Mouse (Mus musculus) midbrain, embryonic 13.5 days (tissue): ENCODE measurements around the gene H2-Oa. TPM values are rescaled to one million over a fixed set of nuclear protein-coding genes. Genes with fewer than 3 reads are reported as not detected.

Experiments
- ATAC-seq: fragments of 200-750 bp; cut with Nextera tagmentation; 2 replicates; pipeline ENCODE4 v1.8.0; 2017; ENCODE audit warnings: mild to moderate bottlenecking, moderate TSS enrichment, moderate library complexity
- H3K27ac ChIP-seq: fragments of 300-500 bp; sonication (generic); 2 replicates; pipeline ENCODE4 v1.5.1; 2015; ENCODE audit warnings: inconsistent platforms, mild to moderate bottlenecking, moderate library complexity
- H3K27me3 ChIP-seq: fragments of 300-500 bp; sonication (generic); 2 replicates; pipeline ENCODE4 v1.6.1; 2015; ENCODE audit warnings: mild to moderate bottlenecking, inconsistent platforms
- H3K36me3 ChIP-seq: fragments of 300-500 bp; sonication (generic); 2 replicates; pipeline ENCODE4 v1.6.1; 2015; ENCODE audit warnings: mild to moderate bottlenecking, inconsistent platforms
- H3K4me1 ChIP-seq: fragments of 300-500 bp; sonication (generic); replicated peaks from 2 replicates; pipeline ENCODE4 v1.6.1; 2015; ENCODE audit warnings: inconsistent platforms
- H3K4me2 ChIP-seq: fragments of 300-500 bp; sonication (generic); replicated peaks from 2 replicates; pipeline ENCODE4 v1.6.1; 2015; ENCODE audit warnings: moderate library complexity, mild to moderate bottlenecking, inconsistent platforms
- H3K4me3 ChIP-seq: fragments of 300-500 bp; sonication (generic); replicated peaks from 2 replicates; pipeline ENCODE4 v1.5.1; 2015; ENCODE audit warnings: mild to moderate bottlenecking, inconsistent platforms
- H3K9ac ChIP-seq: fragments of 300-500 bp; sonication (generic); replicated peaks from 2 replicates; pipeline ENCODE4 v1.6.1; 2015; ENCODE audit warnings: mild to moderate bottlenecking, inconsistent platforms
- H3K9me3 ChIP-seq: fragments of 300-500 bp; sonication (generic); 2 replicates; pipeline ENCODE4 v1.6.1; 2016; ENCODE audit warnings: mild to moderate bottlenecking, inconsistent platforms
- WGBS: fragments of 180-500 bp; shearing (Covaris S2); methylation state at CpG from one replicate; pipeline ENCODE4 v1.1.7; 2015; 5-methylcytosine and 5-hydroxymethylcytosine counted together
- polyA plus RNA-seq: library from polyadenylated mRNA; unstranded; fragments of >200 nt; fragmentation: Nextera tagmentation; extraction: Ambion mirVana; gene quantifications from 2 replicates; pipeline ENCODE4 v1.2.1, GENCODE M21; 2015

The H2-Oa gene
- polyA plus RNA-seq, 1 experiment from 2014 or later: not detected

GRCm38 (mm10) chr17:34124649-34125048, 32.5 kb downstream of the H2-Oa start:
- Histone ChIP-seq H3K36me3 (0 out of 2 replicates have a peak, but pooled peaks cover 3% of the 10 kb centered on the region), H3K9me3 (no peaks in the 10 kb centered on the region), H3K4me1 (peaks cover 40% of the 10 kb centered on the region), H3K4me3 (no peak overlapping the region), H3K27me3 (peaks cover 18% of the 10 kb centered on the region), H3K4me2 (no peak overlapping the region), H3K9ac (no peak overlapping the region), H3K27ac (no peak overlapping the region)
- ATAC-seq: no peak
- WGBS: 88% methylated on average over 6 of the region's 6 CpGs

- ATAC-seq: no peak
- no peak overlapping the region for H3K4me3 ChIP-seq
- H3K9ac ChIP-seq: no peak overlapping the region
- no peaks in the 10 kb centered on the region for H3K9me3 ChIP-seq
- WGBS: 62% methylated on average over 9 of the region's 9 CpGs
- no peak overlapping the region for H3K27ac ChIP-seq
- peaks cover 18% of the 10 kb centered on the region for H3K27me3 ChIP-seq
- H3K36me3 ChIP-seq: 0 out of 2 replicates have a peak, but pooled peaks cover 3% of the 10 kb centered on the region
- no peak overlapping the region for H3K4me2 ChIP-seq
- H3K4me1 ChIP-seq: peaks cover 40% of the 10 kb centered on the region
Measured at GRCm38 (mm10) chr17:34126826-34127420, 34.8 kb downstream of the H2-Oa start.

GRCm38 (mm10) chr17:34127475-34127874, 35.3 kb downstream of the H2-Oa start:
- no peak for ATAC-seq
- Histone ChIP-seq H3K9ac (no peak overlapping the region), H3K27me3 (peaks cover 18% of the 10 kb centered on the region), H3K4me1 (peaks cover 40% of the 10 kb centered on the region), H3K4me3 (no peak overlapping the region), H3K36me3 (0 out of 2 replicates have a peak, but pooled peaks cover 3% of the 10 kb centered on the region), H3K9me3 (no peaks in the 10 kb centered on the region), H3K4me2 (no peak overlapping the region), H3K27ac (no peak overlapping the region)
- 21% methylated on average over 6 of the region's 6 CpGs for WGBS

GRCm38 (mm10) chr17:34128264-34128937, 36.3 kb downstream of the H2-Oa start:
- peaks cover 37% of the 10 kb centered on the region for H3K4me1 ChIP-seq
- no peak overlapping the region for H3K4me3 ChIP-seq
- peak overlapping the region; percentile 44; the same call in 1 of the 2 replicates for H3K9ac ChIP-seq
- H3K27ac ChIP-seq: no peak overlapping the region
- whole genome bisulfite sequencing: 20% methylated on average over 13 of the region's 13 CpGs
- peaks cover 18% of the 10 kb centered on the region for H3K27me3 ChIP-seq
- ATAC-seq: no peak
- no peaks in the 10 kb centered on the region for H3K9me3 ChIP-seq
- 0 out of 2 replicates have a peak, but pooled peaks cover 3% of the 10 kb centered on the region for H3K36me3 ChIP-seq
- peak overlapping the region; percentile 19; the same call in 1 of the 2 replicates for H3K4me2 ChIP-seq

- Histone ChIP-seq H3K27me3 (peaks cover 18% of the 10 kb centered on the region), H3K4me2 (peak overlapping the region; percentile 19), H3K36me3 (0 out of 2 replicates have a peak, but pooled peaks cover 3% of the 10 kb centered on the region), H3K9me3 (no peaks in the 10 kb centered on the region), H3K27ac (0 out of 2 replicates have a peak overlapping the region, but pooled peaks have one; percentile 44), H3K4me3 (no peak overlapping the region), H3K4me1 (peaks cover 29% of the 10 kb centered on the region), H3K9ac (peak overlapping the region; percentile 44; the same call in 1 of the 2 replicates)
- ATAC-seq: peak; percentile 62; the same call in 1 of the 2 replicates
- 26% methylated on average over 18 of the region's 18 CpGs for WGBS
Measured at GRCm38 (mm10) chr17:34128944-34129791, 37.0 kb downstream of the H2-Oa start.

GRCm38 (mm10) chr17:34130073-34130947, 38.2 kb downstream of the H2-Oa start:
- peaks cover 18% of the 10 kb centered on the region for H3K27me3 ChIP-seq
- ATAC-seq: no peak
- H3K4me1 ChIP-seq: peaks cover 23% of the 10 kb centered on the region
- no peak overlapping the region for H3K4me3 ChIP-seq
- H3K4me2 ChIP-seq: no peak overlapping the region
- 85% methylated on average over 19 of the region's 19 CpGs for WGBS
- no peak overlapping the region for H3K27ac ChIP-seq
- no peaks in the 10 kb centered on the region for H3K9me3 ChIP-seq
- 0 out of 2 replicates have a peak, but pooled peaks cover 3% of the 10 kb centered on the region for H3K36me3 ChIP-seq
- H3K9ac ChIP-seq: no peak overlapping the region

- no peaks in the 10 kb centered on the region for H3K9me3 ChIP-seq
- no peaks in the 10 kb centered on the region for H3K36me3 ChIP-seq
- no peak overlapping the region for H3K4me2 ChIP-seq
- no peak overlapping the region for H3K4me3 ChIP-seq
- no peak overlapping the region for H3K9ac ChIP-seq
- H3K4me1 ChIP-seq: peaks cover 26% of the 10 kb centered on the region
- no peak overlapping the region for H3K27ac ChIP-seq
- ATAC-seq: no peak
- H3K27me3 ChIP-seq: peaks cover 24% of the 10 kb centered on the region
- 78% methylated on average over 7 of the region's 7 CpGs for WGBS
Measured at GRCm38 (mm10) chr17:34131911-34132310, 39.8 kb downstream of the H2-Oa start.

GRCm38 (mm10) chr17:34133289-34133688, 41.1 kb downstream of the H2-Oa start:
- no peaks in the 10 kb centered on the region for H3K9me3 ChIP-seq
- H3K4me1 ChIP-seq: peaks cover 17% of the 10 kb centered on the region
- no peak overlapping the region for H3K4me3 ChIP-seq
- H3K36me3 ChIP-seq: no peaks in the 10 kb centered on the region
- no peak overlapping the region for H3K9ac ChIP-seq
- ATAC-seq: no peak
- 81% methylated on average over 11 of the region's 11 CpGs for WGBS
- no peak overlapping the region for H3K27ac ChIP-seq
- no peak overlapping the region for H3K4me2 ChIP-seq
- peaks cover 31% of the 10 kb centered on the region for H3K27me3 ChIP-seq

GRCm38 (mm10) chr17:34134451-34134850, 42.3 kb downstream of the H2-Oa start:
- Histone ChIP-seq H3K9ac (no peak overlapping the region), H3K4me1 (peaks cover 13% of the 10 kb centered on the region), H3K9me3 (no peaks in the 10 kb centered on the region), H3K4me2 (no peak overlapping the region), H3K36me3 (no peaks in the 10 kb centered on the region), H3K27ac (no peak overlapping the region), H3K4me3 (no peak overlapping the region), H3K27me3 (peaks cover 36% of the 10 kb centered on the region)
- no peak for ATAC-seq
- 87% methylated on average over 3 of the region's 3 CpGs for WGBS

- H3K9me3 ChIP-seq: no peaks in the 10 kb centered on the region
- WGBS: 7% methylated on average over 31 of the region's 31 CpGs
- peak; percentile 98 for ATAC-seq
- no peak overlapping the region for H3K9ac ChIP-seq
- H3K4me1 ChIP-seq: peaks cover 21% of the 10 kb centered on the region
- peak overlapping the region; percentile 58 for H3K4me2 ChIP-seq
- peaks cover 47% of the 10 kb centered on the region for H3K27me3 ChIP-seq
- H3K4me3 ChIP-seq: peak overlapping the region; percentile 36
- no peak overlapping the region for H3K27ac ChIP-seq
- no peaks in the 10 kb centered on the region for H3K36me3 ChIP-seq
Measured at GRCm38 (mm10) chr17:34135297-34136224, 43.4 kb downstream of the H2-Oa start.
